Mouse (Mus musculus): ENCODE results near the gene Olfr132. TPM values are rescaled to one million over a fixed set of nuclear protein-coding genes. Genes with fewer than 3 reads are reported as not detected.

The Olfr132 gene
- not detected in 2 replicates for polyA plus RNA-seq (2012; rRNA removed)

DNA sequence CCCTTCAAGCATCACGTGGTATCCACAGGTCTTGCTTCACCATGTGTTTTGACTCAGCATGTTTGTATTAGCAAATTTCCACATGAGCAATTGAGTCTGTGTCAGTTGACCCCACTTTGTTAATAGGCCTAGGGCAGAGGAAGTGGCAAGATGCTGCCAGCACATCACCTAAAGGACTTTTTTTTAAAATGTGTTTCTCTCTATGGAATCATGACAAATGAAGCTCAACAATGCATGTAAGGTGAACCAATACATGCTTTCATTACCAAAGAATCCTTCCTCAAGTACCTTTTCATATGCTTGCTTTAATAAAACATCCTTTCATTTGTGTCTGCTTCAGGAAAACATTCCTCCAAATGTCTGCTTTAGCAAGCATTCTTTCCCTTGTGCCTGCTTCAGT lies at the start of gene Olfr132:
Gene Olfr132 (minus strand): TSS at position 101 of the 400 bp plus-strand sequence.

DNA sequence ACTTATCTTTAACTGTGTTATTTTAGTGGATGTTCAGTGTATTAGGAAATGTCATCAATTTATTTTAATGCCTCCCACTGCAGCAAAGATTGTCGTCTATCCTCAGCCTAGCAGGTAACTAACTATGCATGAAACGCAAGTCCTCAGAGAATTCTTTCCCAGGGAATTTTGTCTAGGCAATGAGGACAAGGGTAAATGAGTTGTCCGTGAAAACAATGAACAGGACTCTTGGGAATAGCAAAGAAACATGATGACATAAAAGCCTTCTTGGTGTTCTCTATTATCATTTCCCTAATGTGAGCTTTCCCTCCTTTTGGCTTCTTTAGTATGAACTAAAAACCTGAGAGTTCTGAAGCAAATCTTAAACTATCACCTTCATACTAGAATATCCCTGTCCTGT lies 36.8 kb upstream of the Olfr132 start, which contains the start of gene Olfr134:
Gene Olfr134 (plus strand): TSS at position 301 of the 400 bp plus-strand sequence.

DNA sequence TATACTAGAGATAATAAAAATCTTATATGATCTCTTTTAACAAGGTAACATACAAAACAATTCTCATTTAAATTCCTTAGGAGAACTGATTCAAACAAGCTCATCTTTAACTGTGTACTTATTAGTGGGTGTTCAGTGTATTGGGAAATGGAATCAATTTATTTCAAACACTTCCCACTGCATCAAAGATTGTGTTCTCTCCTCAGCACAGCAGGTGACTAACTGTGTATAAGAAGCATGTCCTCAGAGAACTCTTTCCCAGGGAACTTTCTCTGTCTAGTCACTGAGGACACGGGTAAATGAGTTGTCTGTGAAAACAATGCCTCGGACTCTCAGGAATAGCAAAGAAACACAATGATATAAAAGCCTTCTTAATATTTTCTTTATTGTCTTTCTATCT lies 10.7 kb upstream of the Olfr132 start, which contains the start of gene Olfr133:
Gene Olfr133 (plus strand): TSS at position 301 of the 400 bp plus-strand sequence.

DNA sequence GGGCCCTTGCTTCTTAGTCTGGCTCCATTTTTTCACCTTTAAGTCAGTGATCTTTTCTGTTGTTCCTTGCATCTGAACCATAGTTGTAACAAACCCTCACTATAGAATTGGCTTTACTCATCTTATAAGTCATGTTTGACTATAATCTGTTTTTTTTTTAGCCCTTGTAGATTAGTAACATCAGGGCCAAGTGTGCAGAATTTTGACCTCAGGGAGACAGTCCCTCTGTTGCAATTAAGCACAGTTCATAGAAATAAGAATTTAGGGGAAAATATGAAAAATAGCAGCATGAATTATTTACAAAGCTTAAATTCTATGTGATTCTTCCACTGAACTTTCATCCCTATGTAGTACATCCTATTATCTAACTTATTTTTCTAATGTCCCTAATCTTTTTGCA lies 45.7 kb downstream of the Olfr132 start, which contains the start of gene Olfr131:
Gene Olfr131 (minus strand): TSS at position 101 of the 400 bp plus-strand sequence.

Other genes starting within 250 kb of the Olfr132 start
- not detected in 2 replicates for gene Olfr127, start 234.1 kb downstream of the Olfr132 start, polyA plus RNA-seq (2012; rRNA removed)
- not detected in 2 replicates for gene Olfr128, start 214.0 kb downstream of the Olfr132 start, polyA plus RNA-seq (2012; rRNA removed)
- not detected in 2 replicates for gene Olfr761, start 181.4 kb downstream of the Olfr132 start, polyA plus RNA-seq (2012; rRNA removed)
- gene Olfr129, start 74.4 kb downstream of the Olfr132 start, polyA plus RNA-seq (2012; rRNA removed), result not detected in 2 replicates
- not detected in 2 replicates for gene Olfr130, start 70.6 kb downstream of the Olfr132 start, polyA plus RNA-seq (2012; rRNA removed)
- not detected in 2 replicates for gene Olfr131, start 45.8 kb downstream of the Olfr132 start, polyA plus RNA-seq (2012; rRNA removed)
- gene Olfr133, start 10.8 kb upstream of the Olfr132 start, polyA plus RNA-seq (2012; rRNA removed), result not detected in 2 replicates
- not detected in 2 replicates for gene Olfr134, start 36.9 kb upstream of the Olfr132 start, polyA plus RNA-seq (2012; rRNA removed)
- gene Olfr135, start 69.8 kb upstream of the Olfr132 start, polyA plus RNA-seq (2012; rRNA removed), result not detected in 2 replicates
- not detected in 2 replicates for gene Olfr138, start 126.5 kb upstream of the Olfr132 start, polyA plus RNA-seq (2012; rRNA removed)
- gene Olfr137, start 173.0 kb upstream of the Olfr132 start, polyA plus RNA-seq (2012; rRNA removed), result not detected in 2 replicates
- gene Olfr136, start 195.3 kb upstream of the Olfr132 start, polyA plus RNA-seq (2012; rRNA removed), result not detected in 2 replicates

Measured in ovary, adult 2 months (tissue).